Mouse (Mus musculus) thymus, postnatal 4 days (tissue): ENCODE measurements around the gene Cntnap1.

ENCODE experiments used
- DNase-seq: peaks from one replicate; pipeline ENCODE4 v3.0.0; 2021

Gene Cntnap1

GRCm38 (mm10) chr11:101186526-101187247 is 16.4 kb downstream of the Cntnap1 start:
- no peak for DNase-seq

- DNase-seq: no peak
These were observed 17.2 kb downstream of the Cntnap1 start for GRCm38 (mm10) chr11:101187541-101187940.

- DNase-seq: no peak
These were observed 18.0 kb downstream of the Cntnap1 start for GRCm38 (mm10) chr11:101188166-101188805.

GRCm38 (mm10) chr11:101189495-101190180 is 19.3 kb downstream of the Cntnap1 start:
- no peak for DNase-seq

- DNase-seq: no peak
These were observed 20.0 kb downstream of the Cntnap1 start for GRCm38 (mm10) chr11:101190181-101190912.

GRCm38 (mm10) chr11:101190913-101191907 is 20.9 kb downstream of the Cntnap1 start:
- no peak for DNase-seq

- no peak for DNase-seq
These were observed 21.7 kb downstream of the Cntnap1 start for GRCm38 (mm10) chr11:101191919-101192470.

- DNase-seq: no peak
These were observed 22.3 kb downstream of the Cntnap1 start for GRCm38 (mm10) chr11:101192646-101193045.

GRCm38 (mm10) chr11:101193076-101193475 is 22.8 kb downstream of the Cntnap1 start:
- no peak for DNase-seq

GRCm38 (mm10) chr11:101194137-101194536 is 23.8 kb downstream of the Cntnap1 start:
- no peak for DNase-seq

GRCm38 (mm10) chr11:101194643-101195042 is 24.3 kb downstream of the Cntnap1 start:
- peak; percentile 48 for DNase-seq

GRCm38 (mm10) chr11:101195101-101195500 is 24.8 kb downstream of the Cntnap1 start:
- DNase-seq: no peak

GRCm38 (mm10) chr11:101195571-101195970 is 25.2 kb downstream of the Cntnap1 start:
- DNase-seq: no peak

- no peak for DNase-seq
These were observed 25.9 kb downstream of the Cntnap1 start for GRCm38 (mm10) chr11:101196175-101196574.

- DNase-seq: no peak
These were observed 29.2 kb downstream of the Cntnap1 start for GRCm38 (mm10) chr11:101199555-101199954.

- DNase-seq: peak; percentile 65
These were observed 30.7 kb downstream of the Cntnap1 start for GRCm38 (mm10) chr11:101200986-101201385.

GRCm38 (mm10) chr11:101211970-101212369 is 41.6 kb downstream of the Cntnap1 start:
- no peak for DNase-seq

GRCm38 (mm10) chr11:101216936-101217335 is 46.6 kb downstream of the Cntnap1 start:
- no peak for DNase-seq

GRCm38 (mm10) chr11:101218436-101219055 is 48.2 kb downstream of the Cntnap1 start:
- peak; percentile 50 for DNase-seq

GRCm38 (mm10) chr11:101220853-101221252 is 50.5 kb downstream of the Cntnap1 start:
- no peak for DNase-seq
